Mouse (Mus musculus) CD4-positive naive resting alpha-beta T cell, adult 57 days (primary cell): ENCODE results near the gene Acss3. TPM values are rescaled to one million over a fixed set of nuclear protein-coding genes. Genes with fewer than 3 reads are reported as not detected.

Experiments
- total RNA-seq: library from RNA; stranded (reverse); gene quantifications from one replicate; pipeline ENCODE4 v1.2.4, GENCODE M21; 2023

Gene Acss3
- total RNA-seq = not detected

DNA sequence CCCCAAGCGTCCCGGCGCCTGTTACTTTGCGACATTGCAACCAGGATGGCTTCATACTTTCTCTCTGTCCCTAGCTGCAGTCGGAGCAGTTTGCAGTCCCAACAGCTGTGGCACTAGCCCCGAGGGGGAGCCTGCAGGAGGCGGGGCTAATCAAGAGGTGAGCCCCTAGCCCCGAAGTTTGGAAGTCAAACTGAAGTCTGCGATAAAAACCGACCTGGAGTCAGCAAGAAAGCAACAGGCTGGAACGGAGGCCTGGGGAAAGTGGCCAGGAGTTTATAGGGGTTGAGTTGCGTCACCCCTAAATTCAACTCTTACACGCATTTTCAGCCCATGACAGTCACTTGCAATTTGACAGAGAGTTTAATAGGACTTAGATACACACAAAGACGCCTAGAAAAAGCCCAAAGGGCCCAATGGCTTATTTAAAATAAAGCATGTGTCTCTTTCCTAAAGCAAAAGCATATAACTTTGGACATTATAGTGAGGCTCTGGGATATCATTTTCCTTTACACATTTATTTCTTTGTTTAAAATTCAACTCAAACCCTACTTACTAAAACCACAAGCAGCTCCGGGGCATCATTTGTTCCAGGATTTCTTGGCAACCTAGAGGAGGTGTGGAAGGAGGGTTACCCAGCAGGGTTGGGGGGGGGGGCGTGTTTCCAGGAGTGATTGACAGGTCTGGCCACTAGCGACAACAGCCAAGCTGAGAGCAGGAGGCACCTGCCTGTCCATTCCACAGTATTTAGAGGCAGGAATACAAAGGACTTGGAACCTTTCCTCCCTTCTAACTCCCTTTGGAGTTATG, at the start of gene Acss3:
TSS of gene Acss3 (minus strand) at position 140 of the 807 bp plus-strand sequence.

Other genes starting within 250 kb of the Acss3 start
- gene Lin7a, start 148.0 kb upstream of the Acss3 start, total RNA-seq = not detected